Mouse (Mus musculus) E14TG2a.4 (cell line): ENCODE measurements around the gene Rab1b.

Experiments
- H3K27me3 ChIP-seq: 2 replicates; pipeline ENCODE4 v1.6.1; 2014; ENCODE audit warnings: low read length, control low read depth; ENCODE audit not compliant: insufficient read depth
- H3K36me3 ChIP-seq: 2 replicates; pipeline ENCODE4 v1.6.1; 2014; ENCODE audit warnings: low read length, control low read depth; ENCODE audit not compliant: insufficient read depth
- H3K4me1 ChIP-seq: replicated peaks from 2 replicates; pipeline ENCODE4 v1.6.1; 2014; ENCODE audit warnings: low read depth, low read length, control low read depth
- H3K4me3 ChIP-seq: replicated peaks from 2 replicates; pipeline ENCODE4 v1.5.1; 2014; ENCODE audit warnings: mild to moderate bottlenecking, low read length
- H3K9me3 ChIP-seq: 2 replicates; pipeline ENCODE4 v1.6.1; 2014; ENCODE audit warnings: low read length, control low read depth
- CTCF ChIP-seq: conservative IDR thresholded peaks from 2 replicates; pipeline ENCODE4 v1.5.1; 2014; ENCODE audit warnings: low read length
- NANOG ChIP-seq: IDR thresholded peaks from 2 replicates; pipeline ENCODE4 v1.6.1; 2014; ENCODE audit warnings: borderline replicate concordance, low read length, mixed read lengths
- POU5F1 ChIP-seq: IDR thresholded peaks from 2 replicates; pipeline ENCODE4 v1.6.1; 2014; ENCODE audit warnings: low read length, borderline replicate concordance

Gene Rab1b

GRCm38 (mm10) chr19:5124055-5124614 lies 17.3 kb upstream of the Rab1b start:
- Histone ChIP-seq H3K4me1 (peaks cover 6% of the 10 kb centered on the region), H3K9me3 (no peaks in the 10 kb centered on the region), H3K36me3 (no peaks in the 10 kb centered on the region), H3K4me3 (no peak overlapping the region), H3K27me3 (peaks cover 24% of the 10 kb centered on the region)
- TF ChIP-seq CTCF (no peak), POU5F1 (no peak), NANOG (no peak)

GRCm38 (mm10) chr19:5123241-5123640 lies 16.4 kb upstream of the Rab1b start:
- TF ChIP-seq POU5F1, result no peak
- TF ChIP-seq NANOG, result no peak
- TF ChIP-seq CTCF, result no peak
- Histone ChIP-seq H3K4me1 (peaks cover 15% of the 10 kb centered on the region), H3K9me3 (no peaks in the 10 kb centered on the region), H3K27me3 (peaks cover 30% of the 10 kb centered on the region), H3K36me3 (no peaks in the 10 kb centered on the region), H3K4me3 (no peak overlapping the region)

GRCm38 (mm10) chr19:5122492-5122891 lies 15.6 kb upstream of the Rab1b start:
- Histone ChIP-seq H3K9me3 (no peaks in the 10 kb centered on the region), H3K4me1 (peaks cover 15% of the 10 kb centered on the region), H3K36me3 (no peaks in the 10 kb centered on the region), H3K4me3 (no peak overlapping the region), H3K27me3 (peaks cover 28% of the 10 kb centered on the region)
- TF ChIP-seq POU5F1, result no peak
- no peak for TF ChIP-seq NANOG
- no peak for TF ChIP-seq CTCF

GRCm38 (mm10) chr19:5118384-5118698 lies 11.5 kb upstream of the Rab1b start, which contains the start of gene Klc2:
Gene Klc2, minus strand, starts transcription at chr19:5118560.
- TF ChIP-seq CTCF (no peak), NANOG (no peak), POU5F1 (no peak)
- peaks cover 29% of the 10 kb centered on the region for H3K4me1 ChIP-seq
- no peaks in the 10 kb centered on the region for H3K9me3 ChIP-seq
- peak within 1 kb of the TSS; percentile 96 for H3K4me3 ChIP-seq
- peaks cover 21% of the 10 kb centered on the region for H3K27me3 ChIP-seq
- H3K36me3 ChIP-seq, result peaks cover 6% of the 10 kb centered on the region; the same call in 1 of the 2 replicates

- TF ChIP-seq CTCF, result peak; percentile 69
- TF ChIP-seq NANOG, result no peak
- Histone ChIP-seq H3K36me3 (peaks cover 9% of the 10 kb centered on the region), H3K4me1 (peaks cover 31% of the 10 kb centered on the region), H3K9me3 (no peaks in the 10 kb centered on the region), H3K27me3 (peaks cover 18% of the 10 kb centered on the region), H3K4me3 (peak overlapping the region; percentile 96)
Measured at GRCm38 (mm10) chr19:5117494-5118383, 10.9 kb upstream of the Rab1b start.

- H3K4me3 ChIP-seq, result no peak overlapping the region
- peaks cover 43% of the 10 kb centered on the region for H3K4me1 ChIP-seq
- H3K9me3 ChIP-seq, result no peaks in the 10 kb centered on the region
- TF ChIP-seq CTCF, result no peak
- no peak for TF ChIP-seq NANOG
- no peak for TF ChIP-seq POU5F1
- H3K27me3 ChIP-seq, result peaks cover 4% of the 10 kb centered on the region
- peaks cover 47% of the 10 kb centered on the region for H3K36me3 ChIP-seq
Measured at GRCm38 (mm10) chr19:5113783-5114182, 6.9 kb upstream of the Rab1b start.

- Histone ChIP-seq H3K4me3 (peak overlapping the region; percentile 37; the same call in 1 of the 2 replicates), H3K36me3 (peaks cover 60% of the 10 kb centered on the region), H3K4me1 (peaks cover 63% of the 10 kb centered on the region), H3K9me3 (no peaks in the 10 kb centered on the region), H3K27me3 (no peaks in the 10 kb centered on the region)
- TF ChIP-seq POU5F1 (no peak), CTCF (peak; percentile 85)
Measured at GRCm38 (mm10) chr19:5109659-5110453, 3.0 kb upstream of the Rab1b start.

- Histone ChIP-seq H3K4me3 (peak overlapping the region; percentile 37; the same call in 1 of the 2 replicates), H3K36me3 (peaks cover 70% of the 10 kb centered on the region), H3K4me1 (peaks cover 59% of the 10 kb centered on the region), H3K9me3 (no peaks in the 10 kb centered on the region), H3K27me3 (no peaks in the 10 kb centered on the region)
- TF ChIP-seq NANOG, result no peak
- no peak for TF ChIP-seq POU5F1
- TF ChIP-seq CTCF, result no peak
Measured at GRCm38 (mm10) chr19:5108702-5109101, 1.8 kb upstream of the Rab1b start.
